Mouse (Mus musculus): ENCODE results near the gene Dcaf5. TPM values are rescaled to one million over a fixed set of nuclear protein-coding genes. Genes with fewer than 3 reads are reported as not detected.

Dcaf5 gene
- polyA plus RNA-seq, 1 experiment from 2014 or later, result 5.1 TPM

DNA sequence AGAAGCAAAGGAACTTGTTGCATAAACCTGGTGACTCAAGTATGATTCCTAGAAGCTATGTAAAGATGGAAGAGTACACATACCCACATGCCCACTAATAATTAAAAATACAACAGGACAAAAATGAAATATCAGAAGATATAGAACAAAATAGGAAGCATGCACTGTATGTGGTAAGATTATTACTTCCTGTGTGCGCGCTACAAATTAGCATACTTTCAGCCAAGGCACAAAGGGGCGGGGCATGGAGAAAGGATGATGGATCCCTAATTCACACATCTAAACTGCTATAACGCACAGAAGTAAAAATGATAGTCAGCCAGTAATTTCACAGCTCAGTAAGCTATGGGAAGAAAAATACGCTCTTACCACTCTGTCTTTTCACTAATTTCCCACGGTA is 32.3 kb downstream of the Dcaf5 start:
- H3K9ac ChIP-seq, result no peak overlapping the region
- H3K4me2 ChIP-seq, result no peak overlapping the region
- WGBS (ENCODE audit: insufficient replicate concordance), result 82% methylated on average over 6 of the region's 6 CpGs
- H3K27ac ChIP-seq, result no peak overlapping the region
- no peaks in the 10 kb centered on the region for H3K27me3 ChIP-seq (replicated peaks)
- H3K4me3 ChIP-seq, result no peak overlapping the region
- H3K36me3 ChIP-seq, result peaks cover 37% of the 10 kb centered on the region
- ATAC-seq, result no peak
- H3K9me3 ChIP-seq (replicated peaks), result no peaks in the 10 kb centered on the region
- H3K4me1 ChIP-seq, result no peaks in the 10 kb centered on the region

GRCm38 (mm10) chr12:80399147-80399546 is 37.3 kb downstream of the Dcaf5 start:
- H3K36me3 ChIP-seq, result peaks cover 73% of the 10 kb centered on the region
- no peak overlapping the region for H3K27ac ChIP-seq
- H3K4me3 ChIP-seq, result no peak overlapping the region
- no peaks in the 10 kb centered on the region for H3K27me3 ChIP-seq (replicated peaks)
- no peaks in the 10 kb centered on the region for H3K9me3 ChIP-seq (replicated peaks)
- H3K4me1 ChIP-seq, result no peaks in the 10 kb centered on the region
- H3K9ac ChIP-seq, result no peak overlapping the region
- no peak for ATAC-seq
- H3K4me2 ChIP-seq, result no peak overlapping the region
- WGBS (ENCODE audit: insufficient replicate concordance), result 75% methylated on average over 2 of the region's 2 CpGs

DNA sequence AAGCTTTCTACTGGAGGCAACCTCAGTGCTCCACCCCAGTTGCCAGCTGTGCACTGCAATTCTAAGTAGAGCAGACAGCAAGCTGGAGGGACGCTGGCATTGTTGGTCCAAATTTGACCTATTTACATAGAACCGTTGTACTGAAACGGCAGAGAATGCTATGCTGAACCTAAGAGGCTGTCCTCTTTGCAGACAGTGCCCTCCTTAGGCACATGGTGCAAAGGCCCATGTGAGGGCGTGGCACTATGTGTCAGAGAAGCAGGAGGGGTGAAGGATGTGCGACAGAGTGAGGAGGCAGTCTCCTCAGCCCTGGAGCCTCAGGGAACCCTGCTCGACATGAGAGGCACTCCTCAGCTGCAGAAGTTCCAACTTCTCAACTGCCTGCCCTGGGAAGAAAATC is 40.0 kb downstream of the Dcaf5 start:
- Histone ChIP-seq H3K27ac (no peak overlapping the region), H3K9ac (no peak overlapping the region), H3K27me3 (replicated peaks) (no peaks in the 10 kb centered on the region), H3K4me2 (no peak overlapping the region), H3K9me3 (replicated peaks) (no peaks in the 10 kb centered on the region), H3K4me3 (no peak overlapping the region), H3K4me1 (no peaks in the 10 kb centered on the region), H3K36me3 (peaks cover 62% of the 10 kb centered on the region)
- no peak for ATAC-seq
- 71% methylated on average over 6 of the region's 6 CpGs for WGBS (ENCODE audit: insufficient replicate concordance)

- no peak overlapping the region for H3K9ac ChIP-seq
- no peak for ATAC-seq
- H3K4me1 ChIP-seq, result no peaks in the 10 kb centered on the region
- peaks cover 60% of the 10 kb centered on the region for H3K36me3 ChIP-seq
- no peak overlapping the region for H3K27ac ChIP-seq
- 77% methylated on average over 4 of the region's 4 CpGs for WGBS (ENCODE audit: insufficient replicate concordance)
- H3K4me2 ChIP-seq, result no peak overlapping the region
- no peaks in the 10 kb centered on the region for H3K9me3 ChIP-seq (replicated peaks)
- no peaks in the 10 kb centered on the region for H3K27me3 ChIP-seq (replicated peaks)
- H3K4me3 ChIP-seq, result no peak overlapping the region
These were observed 41.1 kb downstream of the Dcaf5 start for GRCm38 (mm10) chr12:80395270-80395669.

DNA sequence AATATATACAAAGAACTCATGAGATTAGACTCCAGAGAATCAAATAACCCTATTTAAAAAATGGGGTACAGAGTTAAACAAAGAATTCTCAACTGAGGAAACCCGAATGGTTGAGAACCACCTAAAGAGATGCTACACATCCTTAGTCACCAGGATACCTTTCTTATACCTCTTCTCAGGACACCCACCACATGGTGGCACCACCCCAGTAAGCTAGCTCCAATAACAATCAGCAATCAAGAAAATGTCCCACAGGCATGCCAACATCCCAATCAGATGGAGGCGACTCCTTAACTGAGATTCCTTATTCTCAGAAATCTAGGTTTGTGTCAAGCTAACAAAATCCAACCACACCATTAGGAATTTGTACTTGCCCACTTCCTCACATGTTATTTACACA is 42.4 kb downstream of the Dcaf5 start:
- no peaks in the 10 kb centered on the region for H3K4me1 ChIP-seq
- H3K9ac ChIP-seq, result no peak overlapping the region
- ATAC-seq, result no peak
- H3K27ac ChIP-seq, result no peak overlapping the region
- WGBS (ENCODE audit: insufficient replicate concordance), result 68% methylated on average over 2 of the region's 2 CpGs
- H3K9me3 ChIP-seq (replicated peaks), result no peaks in the 10 kb centered on the region
- peaks cover 60% of the 10 kb centered on the region for H3K36me3 ChIP-seq
- no peaks in the 10 kb centered on the region for H3K27me3 ChIP-seq (replicated peaks)
- H3K4me3 ChIP-seq, result no peak overlapping the region
- no peak overlapping the region for H3K4me2 ChIP-seq

DNA sequence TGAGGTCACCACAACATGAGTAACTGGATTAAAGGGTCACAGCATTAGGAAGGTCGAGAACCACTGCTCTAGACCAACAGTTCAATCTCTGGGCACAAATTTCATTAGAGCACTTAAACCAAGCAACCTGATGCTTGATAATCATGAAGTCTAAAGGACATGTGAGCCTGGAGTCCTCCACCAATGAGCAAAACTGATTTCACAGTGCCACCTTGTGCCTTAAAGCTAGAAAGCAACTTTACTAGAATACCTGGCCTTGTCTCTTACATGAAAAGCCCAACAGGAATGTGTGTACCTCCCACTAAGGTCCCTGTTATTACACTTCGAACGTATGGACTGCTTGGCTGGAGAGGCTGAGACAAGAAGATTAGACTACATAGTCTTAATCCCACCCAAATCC is 47.0 kb downstream of the Dcaf5 start:
- H3K9ac ChIP-seq, result no peak overlapping the region
- no peak overlapping the region for H3K4me2 ChIP-seq
- H3K27ac ChIP-seq, result no peak overlapping the region
- H3K36me3 ChIP-seq, result peaks cover 35% of the 10 kb centered on the region
- no peaks in the 10 kb centered on the region for H3K9me3 ChIP-seq (replicated peaks)
- ATAC-seq, result no peak
- H3K4me3 ChIP-seq, result no peak overlapping the region
- WGBS (ENCODE audit: insufficient replicate concordance), result 70% methylated on average over 3 of the region's 3 CpGs
- H3K27me3 ChIP-seq (replicated peaks), result no peaks in the 10 kb centered on the region
- 0 out of 2 replicates have a peak, but pooled peaks cover 4% of the 10 kb centered on the region for H3K4me1 ChIP-seq

DNA sequence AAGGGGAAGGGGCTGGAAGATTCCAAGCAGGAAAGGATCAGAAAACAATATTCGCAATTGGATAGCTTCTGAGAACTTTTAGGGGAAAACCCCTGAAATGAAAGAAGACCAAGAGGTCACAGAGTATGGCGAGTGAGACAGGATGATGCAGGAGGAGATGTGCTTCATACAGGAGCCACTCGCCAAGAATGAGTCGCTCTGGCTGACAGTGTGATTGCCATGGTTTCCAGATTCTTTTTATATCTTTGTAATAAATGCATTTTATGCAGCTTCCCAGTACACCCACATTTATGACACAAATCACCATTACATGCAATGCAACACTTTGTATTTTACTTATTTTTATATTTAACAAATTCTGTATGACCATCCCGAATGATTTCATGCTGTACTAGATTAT is 49.1 kb downstream of the Dcaf5 start:
- Histone ChIP-seq H3K4me2 (no peak overlapping the region), H3K4me1 (0 out of 2 replicates have a peak, but pooled peaks cover 4% of the 10 kb centered on the region), H3K4me3 (no peak overlapping the region), H3K9ac (no peak overlapping the region), H3K27me3 (replicated peaks) (no peaks in the 10 kb centered on the region), H3K27ac (no peak overlapping the region), H3K36me3 (peaks cover 41% of the 10 kb centered on the region), H3K9me3 (replicated peaks) (no peaks in the 10 kb centered on the region)
- 80% methylated on average over 5 of the region's 5 CpGs for WGBS (ENCODE audit: insufficient replicate concordance)
- ATAC-seq, result no peak

DNA sequence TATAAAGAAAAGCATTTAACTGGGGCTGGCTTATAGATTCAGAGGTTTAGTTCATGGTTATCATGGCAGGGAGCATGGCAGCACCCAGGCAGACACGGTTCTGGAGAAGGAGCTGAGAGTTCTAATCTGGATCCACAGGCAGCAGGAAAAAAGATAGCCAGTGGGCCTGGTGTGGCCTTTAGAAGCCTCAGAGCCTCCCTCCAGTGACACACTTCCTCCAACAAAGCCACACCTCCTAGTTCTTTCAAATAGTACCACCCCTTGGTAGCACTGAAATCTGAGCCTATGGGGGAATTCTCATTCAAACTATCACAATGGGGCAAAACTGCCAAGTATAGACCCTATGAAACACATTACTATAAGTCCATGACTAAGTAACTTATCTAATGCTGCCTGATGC is 51.0 kb downstream of the Dcaf5 start:
- 22% methylated on average over 1 of the region's 1 CpGs for WGBS (ENCODE audit: insufficient replicate concordance)

GRCm38 (mm10) chr12:80383478-80383877 is 52.9 kb downstream of the Dcaf5 start:
- no peaks in the 10 kb centered on the region for H3K9me3 ChIP-seq (replicated peaks)
- H3K36me3 ChIP-seq, result peaks cover 47% of the 10 kb centered on the region
- H3K27ac ChIP-seq, result no peak overlapping the region
- WGBS (ENCODE audit: insufficient replicate concordance), result 86% methylated on average over 8 of the region's 8 CpGs
- H3K4me3 ChIP-seq, result no peak overlapping the region
- no peaks in the 10 kb centered on the region for H3K27me3 ChIP-seq (replicated peaks)
- H3K9ac ChIP-seq, result no peak overlapping the region
- no peak for ATAC-seq
- H3K4me2 ChIP-seq, result no peak overlapping the region
- peaks cover 11% of the 10 kb centered on the region; the same call in 1 of the 2 replicates for H3K4me1 ChIP-seq

More for the DNA sequence above, 51.0 kb downstream of the Dcaf5 start:
- Histone ChIP-seq H3K4me1 (peaks cover 6% of the 10 kb centered on the region; the same call in 1 of the 2 replicates), H3K27ac (no peak overlapping the region), H3K9me3 (replicated peaks) (no peaks in the 10 kb centered on the region), H3K27me3 (replicated peaks) (no peaks in the 10 kb centered on the region), H3K4me2 (no peak overlapping the region), H3K9ac (no peak overlapping the region), H3K4me3 (no peak overlapping the region), H3K36me3 (peaks cover 46% of the 10 kb centered on the region)
- ATAC-seq, result no peak

- no peak for ATAC-seq
- Histone ChIP-seq H3K4me3 (no peak overlapping the region), H3K27ac (no peak overlapping the region), H3K27me3 (replicated peaks) (no peaks in the 10 kb centered on the region), H3K9me3 (replicated peaks) (no peaks in the 10 kb centered on the region), H3K4me1 (peaks cover 11% of the 10 kb centered on the region; the same call in 1 of the 2 replicates), H3K9ac (no peak overlapping the region), H3K36me3 (peaks cover 47% of the 10 kb centered on the region), H3K4me2 (no peak overlapping the region)
- 75% methylated on average over 2 of the region's 2 CpGs for WGBS (ENCODE audit: insufficient replicate concordance)
These were observed 53.6 kb downstream of the Dcaf5 start for GRCm38 (mm10) chr12:80382794-80383193.

- Histone ChIP-seq H3K4me2 (no peak overlapping the region), H3K36me3 (peaks cover 57% of the 10 kb centered on the region), H3K4me1 (peaks cover 7% of the 10 kb centered on the region; the same call in 1 of the 2 replicates), H3K27me3 (replicated peaks) (no peaks in the 10 kb centered on the region), H3K27ac (no peak overlapping the region; the same call in 1 of the 2 replicates), H3K4me3 (no peak overlapping the region), H3K9ac (peak overlapping the region; percentile 12; the same call in 1 of the 2 replicates), H3K9me3 (replicated peaks) (no peaks in the 10 kb centered on the region)
- ATAC-seq, result 0 out of 2 replicates have a peak, but pooled peaks have one; percentile 18
- 78% methylated on average over 10 of the region's 10 CpGs for WGBS (ENCODE audit: insufficient replicate concordance)
These were observed 56.5 kb downstream of the Dcaf5 start for GRCm38 (mm10) chr12:80379831-80380457.

GRCm38 (mm10) chr12:80379393-80379792 is 57.0 kb downstream of the Dcaf5 start:
- Histone ChIP-seq H3K4me3 (no peak overlapping the region), H3K9me3 (replicated peaks) (no peaks in the 10 kb centered on the region), H3K36me3 (peaks cover 57% of the 10 kb centered on the region), H3K27me3 (replicated peaks) (no peaks in the 10 kb centered on the region), H3K4me1 (peaks cover 7% of the 10 kb centered on the region; the same call in 1 of the 2 replicates), H3K27ac (no peak overlapping the region), H3K9ac (no peak overlapping the region), H3K4me2 (no peak overlapping the region)
- 78% methylated on average over 4 of the region's 4 CpGs for WGBS (ENCODE audit: insufficient replicate concordance)
- no peak for ATAC-seq

- ATAC-seq, result no peak
- Histone ChIP-seq H3K9me3 (replicated peaks) (no peaks in the 10 kb centered on the region), H3K27me3 (replicated peaks) (no peaks in the 10 kb centered on the region), H3K4me1 (peaks cover 7% of the 10 kb centered on the region; the same call in 1 of the 2 replicates), H3K4me2 (no peak overlapping the region), H3K4me3 (no peak overlapping the region), H3K27ac (no peak overlapping the region), H3K36me3 (peaks cover 55% of the 10 kb centered on the region), H3K9ac (no peak overlapping the region)
- 45% methylated on average over 1 of the region's 1 CpGs for WGBS (ENCODE audit: insufficient replicate concordance)
These were observed 58.8 kb downstream of the Dcaf5 start for GRCm38 (mm10) chr12:80377604-80378003.
